Mouse (Mus musculus): ENCODE data around the gene Trak1. TPM values are rescaled to one million over a fixed set of nuclear protein-coding genes. Genes with fewer than 3 reads are reported as not detected.
A peak's percentile ranks its signal among the peaks of the same experiment; 100 is the strongest.

The Trak1 gene
- polyA plus RNA-seq (2011; ENCODE audit: insufficient read length, low read depth, missing spikeins), result 38.4 and 41.5 TPM in 2 replicates

DNA sequence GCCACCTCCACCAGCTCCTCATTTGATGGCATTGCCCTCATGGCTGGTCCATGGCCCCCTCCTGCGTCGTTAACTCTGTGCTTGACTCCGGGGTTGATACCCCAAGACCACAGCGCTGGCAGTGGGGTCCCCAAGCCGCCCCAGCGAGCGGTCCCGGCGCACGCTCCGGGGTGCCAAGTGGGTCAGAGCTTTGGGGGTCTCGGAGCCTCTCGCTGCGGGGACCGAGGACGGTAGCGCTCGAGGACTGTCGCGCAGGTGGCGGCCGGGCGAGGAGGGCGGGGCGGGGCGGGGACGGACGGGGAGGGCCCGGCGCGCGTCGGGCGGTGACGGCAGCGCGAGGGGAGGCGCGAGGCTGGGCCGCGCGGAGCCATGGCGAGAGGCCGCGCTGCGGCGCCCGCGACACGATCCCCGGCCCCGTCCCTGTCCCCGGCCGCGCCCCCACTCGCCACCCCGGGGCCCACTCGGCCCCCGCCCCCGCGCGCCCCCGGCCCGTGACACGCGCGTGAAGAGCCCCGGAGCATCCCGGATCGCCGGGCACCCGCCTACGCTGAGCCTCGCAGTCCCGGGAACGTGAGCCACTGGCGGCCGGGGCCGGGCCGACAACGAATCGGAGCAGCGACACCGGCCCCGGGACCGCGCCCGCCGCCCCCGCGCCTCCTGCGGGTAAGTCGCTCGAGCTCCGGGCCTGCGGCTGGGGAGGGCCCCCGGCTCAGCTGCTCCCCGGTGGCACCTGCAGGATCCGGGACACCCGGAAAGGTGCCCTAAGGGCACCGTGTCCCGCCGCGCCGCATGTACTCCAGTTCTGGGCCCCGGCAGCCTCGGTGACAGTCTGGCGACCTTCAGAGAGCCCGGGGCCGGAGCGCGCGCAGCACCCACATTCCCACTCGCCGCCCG, at the start of gene Trak1:
Trak1 (plus strand) TSS at position 332 of the 894 bp plus-strand sequence.
- Histone ChIP-seq H3K4me3 (ENCODE audit: insufficient read depth, low read length) (peak within 1 kb of the TSS; percentile 85), H3K4me1 (ENCODE audit: control insufficient read depth, insufficient read depth, low read length) (peaks cover 7% of the 10 kb centered on the region), H3K27ac (ENCODE audit: insufficient read depth, low read length) (peak within 1 kb of the TSS; percentile 31)
- TF ChIP-seq CTCF (IDR thresholded peaks at IDR 0.05; ENCODE audit: borderline replicate concordance, insufficient read depth, low read length), result no peak
- peak; percentile 65 for TF ChIP-seq POLR2A (IDR thresholded peaks at IDR 0.05; ENCODE audit: low read depth, low read length)

DNA sequence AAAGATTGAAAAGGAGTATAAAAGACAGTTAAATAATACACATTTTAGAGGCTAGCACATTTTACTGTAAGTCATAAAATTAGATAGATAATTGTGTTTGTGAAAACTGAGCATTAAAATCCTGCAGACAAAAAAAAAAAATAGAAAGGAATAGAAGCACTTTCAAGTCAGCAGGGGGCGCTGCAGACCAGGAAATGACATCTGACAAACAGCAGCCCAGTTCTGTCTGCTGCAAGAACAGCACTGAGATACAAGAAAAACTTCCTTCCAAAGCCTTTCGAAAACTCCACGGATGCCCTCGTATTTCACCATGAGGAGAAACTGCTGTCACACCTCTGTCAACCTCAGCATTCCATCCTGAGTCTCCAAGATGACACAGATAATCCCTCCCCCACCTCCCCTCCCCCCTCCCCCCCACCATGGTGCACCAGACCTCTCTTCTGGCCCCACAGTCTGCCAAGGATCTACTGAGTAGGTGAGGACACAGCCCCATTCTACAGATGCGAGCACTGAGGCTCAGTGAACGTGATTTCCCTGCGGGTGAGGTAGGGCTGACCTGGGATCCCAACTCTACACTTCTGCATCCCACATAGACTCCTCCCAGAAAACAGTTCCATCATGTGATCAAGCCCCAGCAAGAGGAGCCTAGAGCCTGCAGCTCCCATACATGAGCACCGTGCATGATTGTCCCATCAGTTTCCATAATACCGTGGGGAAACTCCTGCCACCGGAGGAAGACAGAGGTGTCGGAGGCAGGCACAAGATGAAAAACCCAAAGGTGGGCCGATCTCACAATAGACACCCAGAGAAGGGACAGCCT, 49.1 kb upstream of the Trak1 start:
- no peak overlapping the region for H3K27ac ChIP-seq (ENCODE audit: insufficient read depth, low read length)
- no peak overlapping the region for H3K4me3 ChIP-seq (ENCODE audit: insufficient read depth, low read length)
- no peaks in the 10 kb centered on the region for H3K4me1 ChIP-seq (ENCODE audit: control insufficient read depth, insufficient read depth, low read length)
- TF ChIP-seq POLR2A (IDR thresholded peaks at IDR 0.05; ENCODE audit: low read depth, low read length) (no peak), CTCF (IDR thresholded peaks at IDR 0.05; ENCODE audit: borderline replicate concordance, insufficient read depth, low read length) (peak; percentile 56; the same call in 1 of the 2 replicates)

DNA sequence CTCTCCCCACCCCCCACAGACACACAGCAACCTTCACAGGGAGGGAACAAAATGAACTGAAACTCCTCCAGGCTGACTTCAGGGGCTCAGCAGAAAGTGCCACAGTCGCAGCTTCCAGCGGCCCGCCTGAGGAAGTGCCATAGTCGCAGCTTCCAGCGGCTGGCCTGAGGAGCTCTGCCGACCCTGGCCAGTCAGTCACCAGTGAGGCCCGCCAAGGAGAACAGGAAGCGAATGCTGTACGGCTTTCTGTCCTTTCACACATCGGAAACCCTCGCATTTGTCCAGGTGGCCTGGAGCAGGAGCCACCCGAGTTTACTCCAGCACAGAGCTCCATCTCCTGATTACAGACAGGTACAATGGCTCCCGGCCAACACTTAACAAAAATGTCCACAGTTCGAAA, 47.5 kb upstream of the Trak1 start:
- TF ChIP-seq CTCF (IDR thresholded peaks at IDR 0.05; ENCODE audit: borderline replicate concordance, insufficient read depth, low read length) (no peak), POLR2A (IDR thresholded peaks at IDR 0.05; ENCODE audit: low read depth, low read length) (no peak)
- H3K4me3 ChIP-seq (ENCODE audit: insufficient read depth, low read length), result no peak overlapping the region
- no peak overlapping the region for H3K27ac ChIP-seq (ENCODE audit: insufficient read depth, low read length)
- H3K4me1 ChIP-seq (ENCODE audit: control insufficient read depth, insufficient read depth, low read length), result no peaks in the 10 kb centered on the region

DNA sequence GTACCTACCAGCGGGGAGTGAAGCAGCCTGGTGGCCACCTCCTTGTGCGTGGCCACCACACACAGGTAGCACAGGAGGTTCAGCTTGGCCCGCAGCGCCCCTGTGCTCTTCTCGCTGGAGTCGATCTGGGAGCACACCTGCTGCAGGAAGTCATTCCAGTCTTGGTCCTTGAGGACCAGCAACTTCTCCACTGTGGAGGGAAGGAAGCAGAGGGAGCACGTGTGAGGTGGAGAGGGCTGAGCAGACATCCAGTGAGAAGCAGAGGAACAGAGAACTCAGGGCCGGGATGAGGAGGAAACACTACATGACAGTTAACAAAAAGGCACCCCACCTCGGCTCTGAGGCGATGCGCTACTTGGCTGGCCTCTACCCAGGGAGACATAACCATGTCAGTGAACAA, 46.4 kb upstream of the Trak1 start:
- Histone ChIP-seq H3K27ac (ENCODE audit: insufficient read depth, low read length) (no peak overlapping the region), H3K4me1 (ENCODE audit: control insufficient read depth, insufficient read depth, low read length) (no peaks in the 10 kb centered on the region)
- TF ChIP-seq POLR2A (IDR thresholded peaks at IDR 0.05; ENCODE audit: low read depth, low read length) (no peak), CTCF (IDR thresholded peaks at IDR 0.05; ENCODE audit: borderline replicate concordance, insufficient read depth, low read length) (no peak)

DNA sequence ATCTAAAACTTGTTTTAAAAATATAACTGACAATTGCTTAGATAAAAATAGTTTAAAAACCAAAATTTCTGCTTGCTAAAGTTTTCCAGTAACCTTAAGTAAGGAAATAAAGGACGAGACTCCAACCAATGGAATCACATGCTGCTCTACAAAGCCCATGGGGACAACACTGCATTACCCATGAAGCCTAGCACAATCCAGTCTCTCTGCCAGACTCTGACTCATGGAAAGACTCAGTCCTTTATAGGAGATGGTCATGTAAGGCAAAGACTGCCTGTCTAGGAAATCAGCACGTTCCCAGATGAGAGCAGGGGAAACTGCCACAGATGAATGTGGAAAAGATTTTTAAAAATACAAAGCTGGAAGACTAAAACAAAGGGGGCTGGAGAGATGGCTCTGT, 43.3 kb upstream of the Trak1 start:
- H3K27ac ChIP-seq (ENCODE audit: insufficient read depth, low read length), result no peak overlapping the region
- no peak for TF ChIP-seq CTCF (IDR thresholded peaks at IDR 0.05; ENCODE audit: borderline replicate concordance, insufficient read depth, low read length)
- no peak for TF ChIP-seq POLR2A (IDR thresholded peaks at IDR 0.05; ENCODE audit: low read depth, low read length)

More for the DNA sequence above, 46.4 kb upstream of the Trak1 start:
- no peak overlapping the region for H3K4me3 ChIP-seq (ENCODE audit: insufficient read depth, low read length)

DNA sequence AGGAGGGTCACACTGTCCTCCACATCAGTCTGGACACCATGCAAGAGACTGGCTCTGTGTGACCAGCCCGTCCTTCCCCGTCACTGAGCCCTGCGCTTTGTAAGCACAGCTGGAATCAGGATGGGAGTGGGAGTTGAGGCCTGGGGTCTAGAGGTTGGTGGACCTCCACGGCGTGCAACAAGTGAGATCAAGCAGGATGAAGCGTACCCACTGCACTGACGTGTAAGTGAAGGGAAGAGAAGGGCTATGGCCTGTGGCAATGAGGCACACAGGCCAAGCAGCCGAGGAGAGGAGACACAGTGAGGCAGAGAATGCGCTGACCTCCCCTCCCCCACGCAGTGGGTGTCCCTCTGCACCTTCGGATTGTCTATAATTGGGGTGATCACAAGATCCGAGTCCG, 42.5 kb upstream of the Trak1 start:
- no peak overlapping the region for H3K4me3 ChIP-seq (ENCODE audit: insufficient read depth, low read length)
- H3K27ac ChIP-seq (ENCODE audit: insufficient read depth, low read length), result no peak overlapping the region
- no peak for TF ChIP-seq POLR2A (IDR thresholded peaks at IDR 0.05; ENCODE audit: low read depth, low read length)
- no peak for TF ChIP-seq CTCF (IDR thresholded peaks at IDR 0.05; ENCODE audit: borderline replicate concordance, insufficient read depth, low read length)
- no peaks in the 10 kb centered on the region for H3K4me1 ChIP-seq (ENCODE audit: control insufficient read depth, insufficient read depth, low read length)

More for the DNA sequence above, 43.3 kb upstream of the Trak1 start:
- Histone ChIP-seq H3K4me1 (ENCODE audit: control insufficient read depth, insufficient read depth, low read length) (no peaks in the 10 kb centered on the region), H3K4me3 (ENCODE audit: insufficient read depth, low read length) (no peak overlapping the region)

DNA sequence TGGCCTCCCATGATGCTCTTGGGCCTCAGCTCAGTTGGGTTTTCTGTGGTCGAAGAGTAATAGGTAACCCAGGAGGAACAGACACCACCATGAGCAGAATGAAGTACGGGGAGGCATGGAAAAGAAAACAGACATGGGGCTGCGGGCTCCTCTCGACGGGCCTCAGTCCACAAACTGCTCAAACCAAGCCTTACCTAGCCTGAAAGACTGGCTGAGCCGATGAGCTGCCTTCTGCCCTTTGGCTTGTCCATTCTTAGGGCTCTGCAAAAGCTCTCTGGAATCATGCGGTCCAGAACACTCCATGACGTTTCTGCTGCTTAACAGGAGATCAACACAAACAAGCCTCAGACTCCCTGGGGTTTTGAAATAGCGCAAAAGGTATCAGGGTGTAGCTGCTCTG, 40.2 kb upstream of the Trak1 start:
- Histone ChIP-seq H3K27ac (ENCODE audit: insufficient read depth, low read length) (no peak overlapping the region), H3K4me1 (ENCODE audit: control insufficient read depth, insufficient read depth, low read length) (no peaks in the 10 kb centered on the region), H3K4me3 (ENCODE audit: insufficient read depth, low read length) (no peak overlapping the region)
- TF ChIP-seq CTCF (IDR thresholded peaks at IDR 0.05; ENCODE audit: borderline replicate concordance, insufficient read depth, low read length) (no peak), POLR2A (IDR thresholded peaks at IDR 0.05; ENCODE audit: low read depth, low read length) (no peak)

DNA sequence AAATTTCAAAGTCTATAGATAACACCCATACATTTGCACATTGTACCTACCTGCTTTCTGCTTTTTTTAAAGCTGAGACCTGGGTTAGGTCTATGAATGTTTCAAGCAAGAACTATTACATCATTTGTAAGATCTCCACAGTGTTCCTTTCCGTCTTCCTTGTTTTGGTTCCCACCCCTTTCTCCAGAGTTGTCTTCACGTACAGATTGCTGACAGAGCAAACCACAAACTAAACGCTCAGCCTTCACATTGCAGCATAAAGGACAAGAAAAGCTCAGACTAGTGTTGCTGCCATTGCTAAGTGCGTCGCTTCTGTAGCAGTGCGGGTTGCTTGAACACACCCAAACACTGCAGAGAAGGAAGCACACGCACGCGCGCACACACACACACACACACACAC, 32.0 kb upstream of the Trak1 start:
- Histone ChIP-seq H3K4me1 (ENCODE audit: control insufficient read depth, insufficient read depth, low read length) (no peaks in the 10 kb centered on the region), H3K27ac (ENCODE audit: insufficient read depth, low read length) (no peak overlapping the region), H3K4me3 (ENCODE audit: insufficient read depth, low read length) (no peak overlapping the region)
- TF ChIP-seq CTCF (IDR thresholded peaks at IDR 0.05; ENCODE audit: borderline replicate concordance, insufficient read depth, low read length), result no peak
- no peak for TF ChIP-seq POLR2A (IDR thresholded peaks at IDR 0.05; ENCODE audit: low read depth, low read length)

DNA sequence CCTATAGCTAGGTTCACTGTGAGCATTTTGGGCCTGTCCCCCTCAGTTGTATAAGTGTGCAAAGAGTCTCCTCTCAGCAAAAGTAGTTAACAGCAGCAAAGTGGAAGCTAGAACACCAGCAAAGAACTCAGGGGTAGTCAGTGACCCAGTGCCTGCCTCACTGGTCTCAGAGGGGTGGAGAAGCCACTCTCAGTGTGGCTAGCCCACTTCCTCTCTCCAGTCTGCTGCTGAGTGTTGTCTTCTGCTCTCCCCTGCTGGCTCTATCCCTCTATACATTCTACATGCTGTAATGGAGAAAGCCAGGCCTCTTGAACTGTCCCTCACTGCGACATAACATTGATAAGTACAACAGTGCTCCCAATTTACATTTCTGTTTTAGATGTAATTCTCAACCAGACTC, 26.2 kb upstream of the Trak1 start:
- TF ChIP-seq CTCF (IDR thresholded peaks at IDR 0.05; ENCODE audit: borderline replicate concordance, insufficient read depth, low read length), result no peak
- TF ChIP-seq POLR2A (IDR thresholded peaks at IDR 0.05; ENCODE audit: low read depth, low read length), result no peak
- Histone ChIP-seq H3K27ac (ENCODE audit: insufficient read depth, low read length) (no peak overlapping the region), H3K4me1 (ENCODE audit: control insufficient read depth, insufficient read depth, low read length) (no peaks in the 10 kb centered on the region), H3K4me3 (ENCODE audit: insufficient read depth, low read length) (no peak overlapping the region)
